Mouse (Mus musculus): ENCODE measurements around the gene Smim11. TPM values are rescaled to one million over a fixed set of nuclear protein-coding genes. Genes with fewer than 3 reads are reported as not detected.

The Smim11 gene
- polyA plus RNA-seq, 1 experiment: 20.0 TPM

DNA sequence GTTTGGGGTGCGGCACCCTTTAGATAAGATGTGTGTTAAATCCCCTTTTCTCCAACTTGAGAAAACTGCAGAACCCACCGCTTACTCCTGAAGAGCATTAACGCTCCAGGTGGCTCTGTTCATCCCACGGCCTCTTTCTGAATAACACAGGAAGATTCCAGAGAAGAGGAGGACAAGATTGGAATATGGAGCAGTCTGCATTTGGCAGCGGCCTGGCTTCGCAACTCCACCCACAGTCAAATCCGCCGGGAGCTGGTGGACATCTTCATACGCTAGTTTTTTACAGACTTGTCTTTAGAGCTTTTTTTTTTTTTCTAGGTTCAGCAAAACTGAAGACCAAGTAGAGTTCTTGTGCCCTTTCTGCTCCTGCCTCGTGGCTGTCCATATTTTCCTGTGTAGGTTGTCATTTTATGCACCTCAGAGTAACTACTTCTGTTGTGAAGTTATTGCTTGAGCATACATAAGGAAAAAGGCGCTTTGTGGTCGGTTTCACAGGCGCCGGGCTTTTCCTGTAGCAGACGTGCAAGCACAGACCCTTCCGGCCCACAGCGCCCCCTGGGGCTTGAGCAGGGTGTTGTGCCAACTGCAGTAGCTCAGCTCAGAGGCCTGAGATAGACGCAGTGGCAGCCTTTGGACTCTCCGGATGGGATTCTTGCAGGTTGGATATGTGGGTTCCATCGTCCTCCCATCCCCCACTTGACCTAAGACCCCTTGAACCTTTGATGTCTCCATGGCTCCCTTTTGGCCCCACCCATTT, 18.4 kb downstream of the Smim11 start:
- no peak for DNase-seq (ENCODE audit: low read depth)

DNA sequence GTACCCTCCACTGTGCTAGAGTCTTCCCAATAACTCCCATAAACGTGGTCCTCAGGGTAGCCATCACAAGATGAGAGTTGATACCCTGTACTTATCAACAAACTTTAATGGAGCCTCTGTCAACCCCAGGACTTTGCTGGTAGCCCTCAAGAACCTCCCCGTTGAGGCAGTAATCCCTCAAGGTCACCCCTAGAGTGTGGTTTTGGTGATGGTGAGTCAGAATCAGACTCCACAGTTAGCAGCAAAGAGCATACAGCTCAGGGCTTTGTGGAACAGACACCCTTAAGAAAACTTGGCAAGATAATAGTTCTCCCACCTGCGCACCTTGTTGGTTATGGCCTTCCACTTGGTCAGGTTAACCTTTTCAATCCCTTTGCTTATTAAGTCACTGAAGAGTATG, 19.3 kb downstream of the Smim11 start:
- no peak for DNase-seq (ENCODE audit: low read depth)

DNA sequence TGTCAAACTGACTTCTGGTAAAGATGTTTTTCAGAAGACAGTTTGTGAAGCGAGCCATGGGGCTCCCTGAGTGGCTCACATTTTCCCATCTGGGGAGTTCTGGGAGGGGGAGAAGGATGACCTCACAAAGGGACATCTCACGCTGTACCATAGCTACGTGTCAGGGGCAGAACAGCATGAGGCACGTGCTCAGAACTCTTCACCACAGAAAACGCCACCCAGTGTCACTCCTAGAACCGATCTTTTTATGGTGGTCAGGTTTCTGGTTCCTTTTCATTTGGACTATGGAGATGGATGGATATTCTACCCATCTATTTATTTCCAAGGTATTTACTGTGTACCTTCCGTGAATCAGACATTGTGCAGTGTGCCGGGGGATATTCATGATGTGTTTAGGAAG, 20.3 kb downstream of the Smim11 start, which contains the start of gene Fam243:
Gene Fam243, minus strand, starts transcription at position 101 of the 400 bp plus-strand sequence.
- no peak for DNase-seq (ENCODE audit: low read depth)

GRCm38 (mm10) chr16:92324309-92325061, 23.4 kb downstream of the Smim11 start:
- DNase-seq (ENCODE audit: low read depth): no peak

GRCm38 (mm10) chr16:92325062-92325406, 23.9 kb downstream of the Smim11 start:
- no peak for DNase-seq (ENCODE audit: low read depth)

GRCm38 (mm10) chr16:92327911-92328310, 26.8 kb downstream of the Smim11 start:
- no peak for DNase-seq (ENCODE audit: low read depth)

- DNase-seq (ENCODE audit: low read depth): no peak
Observed at GRCm38 (mm10) chr16:92330966-92331365, 29.9 kb downstream of the Smim11 start.

GRCm38 (mm10) chr16:92334600-92334999, 33.5 kb downstream of the Smim11 start:
- DNase-seq (ENCODE audit: low read depth): no peak

DNA sequence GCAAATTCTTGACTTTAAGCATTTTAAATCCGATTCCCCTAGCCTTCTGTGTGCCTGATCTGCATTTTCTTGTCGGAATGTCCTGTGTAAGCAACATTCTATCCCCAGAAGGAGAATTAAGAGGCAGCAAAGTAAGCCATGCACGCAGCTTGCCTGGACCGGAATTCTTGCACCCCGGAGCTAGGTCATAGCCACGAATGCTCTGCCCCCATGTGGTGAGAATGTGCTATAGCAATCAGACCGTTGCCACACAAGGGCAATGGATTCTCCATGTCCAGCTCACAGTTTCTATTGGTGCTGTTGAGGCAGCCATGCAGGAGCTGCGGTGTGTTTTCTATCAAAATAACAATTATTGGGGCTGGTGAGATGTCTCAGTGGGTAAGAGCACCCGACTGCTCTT, 35.2 kb downstream of the Smim11 start:
- no peak for DNase-seq (ENCODE audit: low read depth)

DNA sequence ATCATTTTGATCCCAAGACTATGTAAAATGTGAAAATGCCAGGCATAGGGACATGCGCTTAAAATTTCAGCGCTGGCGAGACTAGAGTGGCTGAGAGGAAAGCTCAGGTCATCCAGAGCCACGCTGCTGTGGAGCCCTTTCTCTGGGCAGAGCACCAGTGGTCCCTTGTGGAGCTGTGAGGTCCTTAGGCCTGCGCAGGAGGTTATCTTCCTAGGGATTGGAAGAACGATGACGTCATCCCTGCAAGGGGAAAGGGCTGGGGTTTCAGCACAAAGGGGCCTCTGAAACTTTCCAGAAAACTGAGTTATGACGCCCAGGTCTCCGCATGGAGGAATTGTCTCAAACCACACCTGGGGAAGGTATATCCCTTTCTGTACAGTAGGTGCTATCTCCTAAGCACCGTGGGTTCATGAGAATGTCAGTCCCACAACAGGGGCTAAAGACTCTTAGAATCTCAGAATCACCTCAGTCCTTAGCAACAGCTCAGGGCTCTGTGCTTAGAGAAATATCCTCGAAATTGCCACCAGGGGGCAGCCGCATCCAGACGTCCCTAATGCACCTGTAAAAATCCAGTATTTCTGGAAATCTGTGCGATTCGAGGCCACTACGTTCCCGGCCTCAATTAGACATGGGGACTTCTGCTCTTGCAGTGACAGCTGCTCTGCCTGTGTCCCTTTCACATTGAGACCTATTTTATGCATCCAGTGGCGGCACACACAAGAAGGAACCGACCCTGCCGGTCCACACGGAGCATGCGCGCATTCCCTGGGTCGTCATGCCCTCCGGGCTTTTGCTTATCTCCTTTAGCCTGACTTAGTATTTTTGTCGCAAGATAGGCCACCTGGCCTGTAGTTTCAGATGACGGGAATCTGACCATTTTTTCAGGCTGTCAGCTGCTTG, 39.8 kb downstream of the Smim11 start:
- DNase-seq (ENCODE audit: low read depth): no peak

GRCm38 (mm10) chr16:92345177-92345576, 44.1 kb downstream of the Smim11 start:
- no peak for DNase-seq (ENCODE audit: low read depth)

DNA sequence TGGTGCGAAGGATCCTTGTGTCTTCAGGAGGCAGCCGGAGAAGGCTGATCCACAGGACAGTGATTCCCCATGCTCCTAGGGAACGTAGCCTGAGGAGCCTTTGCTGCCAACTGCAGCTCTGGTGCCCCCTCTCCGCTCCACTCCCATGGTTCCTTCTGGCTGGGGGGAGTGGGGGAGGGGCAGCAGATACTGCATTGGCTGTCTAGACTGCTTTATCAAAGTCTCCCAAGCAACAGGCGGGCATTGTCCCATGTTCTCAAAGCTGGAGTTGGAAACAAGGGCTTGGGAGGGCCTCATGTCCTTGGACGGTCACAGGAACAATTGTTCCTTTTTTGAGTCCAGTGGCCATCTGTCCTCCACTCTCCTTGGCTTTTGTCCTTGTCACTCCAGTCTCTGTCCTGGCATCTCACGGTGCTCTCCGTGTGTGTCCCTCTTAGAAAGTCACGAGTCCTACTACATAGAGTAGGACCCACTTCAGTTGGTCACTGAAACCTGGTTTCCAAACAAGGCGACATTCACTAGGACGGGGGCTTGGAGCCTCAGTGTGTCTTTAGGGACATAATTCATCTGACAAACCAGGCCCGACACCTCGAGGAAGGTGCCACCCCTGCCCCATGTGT, 45.3 kb downstream of the Smim11 start:
- DNase-seq (ENCODE audit: low read depth): no peak

- no peak for DNase-seq (ENCODE audit: low read depth)
Observed at GRCm38 (mm10) chr16:92348941-92349340, 47.9 kb downstream of the Smim11 start.

DNA sequence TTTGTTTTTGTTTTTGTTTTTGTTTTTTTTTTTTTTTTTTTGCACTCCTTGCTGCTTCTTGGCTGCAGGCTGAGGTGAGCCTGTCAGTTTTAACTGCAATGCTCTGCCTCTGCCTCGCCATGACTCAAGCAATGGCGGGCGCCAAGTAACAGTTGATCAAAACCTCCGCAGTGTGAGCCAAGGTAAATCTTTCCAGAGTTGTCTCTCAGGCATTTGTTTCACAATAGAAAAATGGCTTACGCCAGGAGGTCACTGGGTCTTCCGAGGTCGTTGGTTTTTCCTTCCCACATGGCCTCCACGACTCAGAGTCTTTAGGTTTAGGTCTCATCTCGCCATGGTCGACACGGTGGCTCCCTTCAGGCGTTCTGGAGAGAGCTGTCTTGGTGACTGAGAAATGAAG, 52.2 kb downstream of the Smim11 start:
- DNase-seq (ENCODE audit: low read depth): peak; percentile 42

GRCm38 (mm10) chr16:92353897-92354296, 52.8 kb downstream of the Smim11 start:
- no peak for DNase-seq (ENCODE audit: low read depth)

DNA sequence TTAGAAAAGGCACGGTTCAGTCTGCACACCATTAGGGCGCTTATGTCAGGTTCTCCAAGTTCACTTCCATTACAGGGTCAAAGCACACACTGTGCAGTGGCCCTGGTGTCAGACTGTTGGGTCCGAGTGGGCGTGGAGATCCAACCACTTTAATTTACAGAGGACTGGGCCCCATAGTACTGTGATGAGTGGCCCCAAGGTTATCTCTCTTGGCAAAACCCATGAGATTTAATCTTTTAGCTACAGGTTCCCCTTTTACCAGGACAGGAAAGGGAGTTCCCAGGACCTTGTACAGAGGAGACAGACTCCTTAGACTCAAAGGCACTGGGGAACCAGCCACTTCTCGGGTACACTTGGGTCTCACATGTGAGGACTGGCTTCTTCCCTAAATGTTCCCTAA, 54.3 kb downstream of the Smim11 start:
- DNase-seq (ENCODE audit: low read depth): no peak

GRCm38 (mm10) chr16:92355982-92356381, 54.9 kb downstream of the Smim11 start:
- no peak for DNase-seq (ENCODE audit: low read depth)

- DNase-seq (ENCODE audit: low read depth): no peak
Observed at GRCm38 (mm10) chr16:92357023-92357422, 55.9 kb downstream of the Smim11 start.

- DNase-seq (ENCODE audit: low read depth): no peak
Observed at GRCm38 (mm10) chr16:92357566-92357965, 56.5 kb downstream of the Smim11 start.

- no peak for DNase-seq (ENCODE audit: low read depth)
Observed at GRCm38 (mm10) chr16:92358734-92359133, 57.6 kb downstream of the Smim11 start.

GRCm38 (mm10) chr16:92359229-92359628, 58.1 kb downstream of the Smim11 start, which contains the start of gene Kcne1:
TSS of gene Kcne1 (minus strand) at chr16:92359468.
- DNase-seq (ENCODE audit: low read depth): no peak

DNA sequence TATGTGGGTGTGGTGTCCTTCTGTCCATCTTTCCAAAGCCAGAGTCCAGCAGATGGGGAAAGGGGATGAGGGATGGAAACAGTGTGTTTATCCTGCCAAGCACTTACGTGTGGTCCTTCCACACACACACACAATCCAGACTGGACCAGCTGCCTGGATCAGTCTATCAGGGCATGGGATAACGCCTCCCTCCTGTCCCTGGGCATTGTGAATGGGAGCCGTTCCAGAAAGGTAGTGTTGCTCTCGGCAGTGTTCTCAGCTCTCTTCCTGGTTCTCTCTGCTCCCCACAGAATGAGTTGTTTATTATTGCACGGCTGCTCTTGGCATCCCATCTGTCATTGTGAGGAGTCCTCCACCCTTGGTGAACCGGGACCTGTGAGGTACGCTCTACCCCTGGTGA, 59.6 kb downstream of the Smim11 start:
- no peak for DNase-seq (ENCODE audit: low read depth)

All from gonadal fat pad, adult 2 months (tissue).